Mouse (Mus musculus) kidney, embryonic 14.5 days (tissue): ENCODE measurements around the gene Nsg2. TPM values are rescaled to one million over a fixed set of nuclear protein-coding genes. Genes with fewer than 3 reads are reported as not detected.

Experiments used
- ATAC-seq: fragments of 200-750 bp; cut with Nextera tagmentation; 2 replicates; pipeline ENCODE4 v1.8.0; 2017; ENCODE audit warnings: moderate number of reproducible peaks, mild to moderate bottlenecking, moderate TSS enrichment, moderate library complexity; ENCODE audit not compliant: low FRiP score, low TSS enrichment
- H3K27ac ChIP-seq: fragments of 300-500 bp; sonication (generic); 2 replicates; pipeline ENCODE4 v1.5.1; 2014; ENCODE audit warnings: low read depth, mild to moderate bottlenecking, low read length, moderate library complexity, mixed read lengths
- H3K27me3 ChIP-seq: fragments of 300-500 bp; sonication (generic); 2 replicates; pipeline ENCODE4 v1.6.1; 2014; ENCODE audit warnings: mild to moderate bottlenecking, low read length; ENCODE audit not compliant: control insufficient read depth, insufficient read depth
- H3K36me3 ChIP-seq: fragments of 300-500 bp; sonication (generic); 2 replicates; pipeline ENCODE4 v1.6.1; 2014; ENCODE audit warnings: low read length, mixed read lengths; ENCODE audit not compliant: control insufficient read depth, insufficient read depth
- H3K4me1 ChIP-seq: fragments of 300-500 bp; sonication (generic); 2 replicates; pipeline ENCODE4 v1.6.1; 2014; ENCODE audit warnings: low read length, mixed read lengths; ENCODE audit not compliant: control insufficient read depth, insufficient read depth
- H3K4me2 ChIP-seq: fragments of 300-500 bp; sonication (generic); replicated peaks from 2 replicates; pipeline ENCODE4 v1.6.1; 2014; ENCODE audit warnings: low read depth, mild to moderate bottlenecking, low read length
- H3K4me3 ChIP-seq: fragments of 300-500 bp; sonication (generic); 2 replicates; pipeline ENCODE4 v1.5.1; 2014; ENCODE audit warnings: mild to moderate bottlenecking, low read length
- H3K9ac ChIP-seq: fragments of 300-500 bp; sonication (generic); 2 replicates; pipeline ENCODE4 v1.6.1; 2014; ENCODE audit warnings: low read depth, mild to moderate bottlenecking, low read length, moderate library complexity
- H3K9me3 ChIP-seq: fragments of 300-500 bp; sonication (generic); 2 replicates; pipeline ENCODE4 v1.6.1; 2016; ENCODE audit warnings: low read length; ENCODE audit not compliant: control insufficient read depth
- WGBS: fragments of 180-500 bp; shearing (Covaris S2); extraction: QIAGEN DNeasy Blood & Tissue Kit; methylation state at CpG from one replicate; pipeline ENCODE4 v1.1.7; 2014; 5-methylcytosine and 5-hydroxymethylcytosine counted together
- polyA plus RNA-seq: library from polyadenylated mRNA; unstranded; fragments of >200 nt; fragmentation: Nextera tagmentation; extraction: Ambion mirVana; gene quantifications from 2 replicates; pipeline ENCODE4 v1.2.1, GENCODE M21; 2014

Nsg2 gene
- polyA plus RNA-seq, 1 experiment from 2014 or later: 0.87 TPM

GRCm38 (mm10) chr11:32026634-32027033, 26.4 kb downstream of the Nsg2 start:
- H3K27ac ChIP-seq: no peak overlapping the region
- ATAC-seq: peak; percentile 43; the same call in 1 of the 2 replicates

GRCm38 (mm10) chr11:32027474-32028342, 27.4 kb downstream of the Nsg2 start:
- no peak for ATAC-seq
- Histone ChIP-seq H3K9ac (no peak overlapping the region), H3K4me2 (no peak overlapping the region), H3K27me3 (no peaks in the 10 kb centered on the region), H3K36me3 (no peaks in the 10 kb centered on the region), H3K4me1 (peaks cover 10% of the 10 kb centered on the region; the same call in 1 of the 2 replicates), H3K27ac (no peak overlapping the region), H3K9me3 (no peaks in the 10 kb centered on the region), H3K4me3 (no peak overlapping the region)
- WGBS: 49% methylated on average over 7 of the region's 7 CpGs

More at GRCm38 (mm10) chr11:32026634-32027033, 26.4 kb downstream of the Nsg2 start:
- H3K4me2 ChIP-seq: no peak overlapping the region
- H3K9me3 ChIP-seq: no peaks in the 10 kb centered on the region
- H3K4me3 ChIP-seq: no peak overlapping the region
- H3K4me1 ChIP-seq: peaks cover 10% of the 10 kb centered on the region; the same call in 1 of the 2 replicates
- H3K36me3 ChIP-seq: no peaks in the 10 kb centered on the region
- H3K27me3 ChIP-seq: no peaks in the 10 kb centered on the region
- no peak overlapping the region for H3K9ac ChIP-seq
- 51% methylated on average over 5 of the region's 5 CpGs for WGBS

- Histone ChIP-seq H3K9me3 (no peaks in the 10 kb centered on the region), H3K36me3 (no peaks in the 10 kb centered on the region), H3K4me2 (no peak overlapping the region), H3K27ac (no peak overlapping the region), H3K4me1 (peaks cover 10% of the 10 kb centered on the region; the same call in 1 of the 2 replicates), H3K9ac (no peak overlapping the region), H3K27me3 (no peaks in the 10 kb centered on the region), H3K4me3 (no peak overlapping the region)
- ATAC-seq: no peak
- WGBS: 82% methylated on average over 3 of the region's 3 CpGs
Observed at GRCm38 (mm10) chr11:32028605-32029004, 28.3 kb downstream of the Nsg2 start.

- ATAC-seq: no peak
- Histone ChIP-seq H3K36me3 (no peaks in the 10 kb centered on the region), H3K9me3 (no peaks in the 10 kb centered on the region), H3K27ac (no peak overlapping the region), H3K4me3 (no peak overlapping the region), H3K4me2 (no peak overlapping the region), H3K4me1 (peaks cover 10% of the 10 kb centered on the region; the same call in 1 of the 2 replicates), H3K9ac (no peak overlapping the region), H3K27me3 (no peaks in the 10 kb centered on the region)
- 88% methylated on average over 5 of the region's 5 CpGs for WGBS
Observed at GRCm38 (mm10) chr11:32029356-32029755, 29.1 kb downstream of the Nsg2 start.

- Histone ChIP-seq H3K36me3 (no peaks in the 10 kb centered on the region), H3K9ac (no peak overlapping the region), H3K9me3 (no peaks in the 10 kb centered on the region), H3K4me2 (no peak overlapping the region), H3K4me1 (peaks cover 10% of the 10 kb centered on the region; the same call in 1 of the 2 replicates), H3K27ac (no peak overlapping the region), H3K4me3 (no peak overlapping the region), H3K27me3 (no peaks in the 10 kb centered on the region)
- ATAC-seq: no peak
- 74% methylated on average over 4 of the region's 4 CpGs for WGBS
Observed at GRCm38 (mm10) chr11:32031396-32031795, 31.1 kb downstream of the Nsg2 start.

- WGBS: 87% methylated on average over 9 of the region's 9 CpGs
- H3K9ac ChIP-seq: no peak overlapping the region
- H3K36me3 ChIP-seq: no peaks in the 10 kb centered on the region
- H3K4me2 ChIP-seq: no peak overlapping the region
- no peak overlapping the region for H3K4me3 ChIP-seq
- no peaks in the 10 kb centered on the region for H3K27me3 ChIP-seq
- H3K27ac ChIP-seq: no peak overlapping the region
- H3K9me3 ChIP-seq: no peaks in the 10 kb centered on the region
- H3K4me1 ChIP-seq: peaks cover 6% of the 10 kb centered on the region; the same call in 1 of the 2 replicates
- ATAC-seq: no peak
Observed at GRCm38 (mm10) chr11:32032053-32032452, 31.8 kb downstream of the Nsg2 start.

- Histone ChIP-seq H3K27ac (no peak overlapping the region), H3K4me3 (no peak overlapping the region), H3K9me3 (no peaks in the 10 kb centered on the region), H3K36me3 (no peaks in the 10 kb centered on the region), H3K4me2 (no peak overlapping the region), H3K9ac (no peak overlapping the region), H3K4me1 (no peaks in the 10 kb centered on the region), H3K27me3 (no peaks in the 10 kb centered on the region)
- no peak for ATAC-seq
- WGBS: 74% methylated on average over 5 of the region's 5 CpGs
Observed at GRCm38 (mm10) chr11:32035831-32036230, 35.6 kb downstream of the Nsg2 start.

- no peaks in the 10 kb centered on the region for H3K27me3 ChIP-seq
- no peaks in the 10 kb centered on the region for H3K36me3 ChIP-seq
- H3K9ac ChIP-seq: no peak overlapping the region
- WGBS: 65% methylated on average over 4 of the region's 4 CpGs
- no peaks in the 10 kb centered on the region for H3K4me1 ChIP-seq
- H3K9me3 ChIP-seq: no peaks in the 10 kb centered on the region
- no peak overlapping the region for H3K4me2 ChIP-seq
- no peak overlapping the region for H3K27ac ChIP-seq
- H3K4me3 ChIP-seq: no peak overlapping the region
- no peak for ATAC-seq
Observed at GRCm38 (mm10) chr11:32039656-32040055, 39.4 kb downstream of the Nsg2 start.

- ATAC-seq: no peak
- H3K4me3 ChIP-seq: no peak overlapping the region
- H3K9ac ChIP-seq: no peak overlapping the region
- no peaks in the 10 kb centered on the region for H3K36me3 ChIP-seq
- H3K4me2 ChIP-seq: no peak overlapping the region
- no peaks in the 10 kb centered on the region for H3K9me3 ChIP-seq
- H3K4me1 ChIP-seq: no peaks in the 10 kb centered on the region
- 89% methylated on average over 11 of the region's 11 CpGs for WGBS
- H3K27ac ChIP-seq: no peak overlapping the region
- no peaks in the 10 kb centered on the region for H3K27me3 ChIP-seq
Observed at GRCm38 (mm10) chr11:32057389-32057788, 57.1 kb downstream of the Nsg2 start.
